Mouse (Mus musculus) embryo, embryonic 10.5 days (tissue): ENCODE measurements around the gene Fbxo47.

Experiments used
- DNase-seq: peaks from one replicate; pipeline ENCODE4 v3.0.0-alpha.2; 2015; ENCODE audit warnings: low spot score

Fbxo47 gene

DNA sequence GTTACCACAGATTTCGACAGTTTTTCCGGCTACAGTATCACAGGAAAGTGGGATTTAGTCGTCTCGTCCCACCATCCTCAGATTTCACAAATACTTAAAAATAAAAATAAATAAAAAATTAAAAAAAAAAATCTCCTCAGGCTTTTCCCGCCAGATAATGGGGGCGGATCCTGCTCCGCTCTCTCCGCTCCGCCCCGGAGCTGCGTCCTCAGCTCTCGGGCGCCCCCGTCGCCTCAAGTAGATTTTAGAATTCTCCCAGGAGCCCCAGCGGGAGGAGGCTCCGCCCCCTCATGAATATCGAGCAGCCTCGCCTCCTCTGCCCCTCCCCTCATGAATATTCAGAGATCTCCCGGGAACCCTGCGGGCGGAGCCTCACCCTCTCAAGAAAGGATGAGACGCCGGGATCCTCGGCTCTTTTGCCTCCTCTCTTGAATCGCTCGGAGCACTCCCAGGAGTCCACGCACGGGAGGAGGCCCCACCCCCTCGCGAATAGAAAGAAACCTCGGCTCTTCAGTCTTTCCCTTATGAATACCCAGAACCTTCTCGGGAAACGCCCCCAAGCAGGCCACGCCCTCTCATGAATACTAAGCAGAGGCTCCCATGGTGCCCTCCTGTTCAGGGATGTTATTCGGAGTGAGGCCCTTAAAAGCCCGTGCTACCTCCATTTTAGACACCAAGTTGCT is at the start of gene Fbxo47:
Fbxo47 (minus strand) TSS at position 237 of the 683 bp plus-strand sequence.
- peak; percentile 99 for DNase-seq

DNA sequence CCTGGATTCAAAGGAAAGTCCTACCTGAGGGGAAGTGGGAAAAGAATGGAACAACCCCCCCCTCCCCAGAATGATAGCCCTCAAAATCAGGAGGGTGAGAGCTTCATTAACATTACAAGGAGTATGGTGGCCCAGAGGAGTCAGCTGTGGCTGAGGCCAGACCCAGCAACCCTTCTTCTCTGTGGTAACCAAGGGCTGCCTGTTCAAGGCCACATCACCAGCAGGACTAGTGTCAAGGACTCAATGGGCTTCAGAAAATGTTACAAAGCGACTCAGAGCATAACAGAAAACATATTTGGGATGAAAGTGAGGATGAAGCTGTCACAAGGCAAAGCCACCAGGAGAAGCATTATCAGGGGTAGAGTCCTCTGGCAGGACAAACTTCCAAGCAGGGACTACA is 49.6 kb upstream of the Fbxo47 start:
- DNase-seq = no peak

DNA sequence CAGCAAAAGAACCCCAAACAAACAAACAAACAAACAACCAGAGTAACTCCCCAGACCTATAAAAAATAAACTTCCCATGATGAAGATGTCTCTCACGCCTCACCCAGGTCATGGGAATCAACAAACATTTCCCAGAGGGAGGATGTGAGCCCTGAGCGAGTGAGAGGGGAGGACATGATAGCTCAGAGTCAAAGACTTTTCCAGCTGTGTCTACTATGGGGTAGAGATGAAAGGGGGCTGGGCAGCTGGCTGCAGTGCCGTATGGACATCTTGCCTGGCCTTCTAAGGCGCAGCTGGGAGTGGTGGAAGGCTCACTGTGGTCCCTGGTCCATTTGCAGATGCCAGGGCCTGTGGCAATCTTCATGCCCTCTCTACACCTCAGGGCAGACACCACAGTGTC is 45.0 kb upstream of the Fbxo47 start:
- DNase-seq = no peak

DNA sequence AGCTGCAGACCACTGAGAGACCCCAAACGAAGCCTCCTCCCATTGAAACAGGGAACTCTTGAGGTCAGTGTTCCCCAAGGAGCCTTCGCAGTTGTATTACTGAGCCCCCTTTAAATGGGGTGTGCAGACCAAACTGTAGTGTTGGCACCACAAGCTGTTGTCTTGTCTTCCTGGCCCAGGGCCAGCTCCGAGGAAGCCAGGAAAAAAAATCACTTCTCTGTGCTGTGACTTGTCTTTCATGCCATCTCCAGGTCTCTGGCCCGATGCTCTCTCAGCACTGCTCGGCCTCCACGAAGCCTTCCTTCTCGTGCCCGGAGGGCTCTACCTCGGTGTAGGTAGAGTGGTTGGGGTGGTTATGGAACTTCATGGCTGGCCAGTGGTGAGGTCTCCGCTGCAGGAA is 40.3 kb upstream of the Fbxo47 start:
- DNase-seq = no peak

DNA sequence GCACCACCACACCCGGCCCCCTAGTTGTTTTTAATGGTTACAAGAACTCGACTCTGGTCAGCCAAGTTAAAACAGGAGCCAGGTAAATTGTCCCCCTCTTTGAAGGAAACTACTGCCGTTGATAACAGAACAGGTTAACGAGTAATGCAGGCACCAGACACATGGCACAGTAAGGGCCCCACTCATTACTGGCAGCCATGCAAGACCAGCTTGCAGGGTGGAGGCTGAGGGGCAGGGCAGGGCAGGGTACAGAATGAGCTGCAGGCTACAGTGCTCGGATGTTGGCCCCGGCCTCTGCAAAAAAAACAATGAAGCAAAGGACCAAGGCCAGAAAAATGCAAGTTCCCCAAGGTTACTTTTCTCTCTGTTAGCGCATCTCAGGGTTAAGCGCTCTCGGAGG is 39.7 kb upstream of the Fbxo47 start:
- DNase-seq = no peak

DNA sequence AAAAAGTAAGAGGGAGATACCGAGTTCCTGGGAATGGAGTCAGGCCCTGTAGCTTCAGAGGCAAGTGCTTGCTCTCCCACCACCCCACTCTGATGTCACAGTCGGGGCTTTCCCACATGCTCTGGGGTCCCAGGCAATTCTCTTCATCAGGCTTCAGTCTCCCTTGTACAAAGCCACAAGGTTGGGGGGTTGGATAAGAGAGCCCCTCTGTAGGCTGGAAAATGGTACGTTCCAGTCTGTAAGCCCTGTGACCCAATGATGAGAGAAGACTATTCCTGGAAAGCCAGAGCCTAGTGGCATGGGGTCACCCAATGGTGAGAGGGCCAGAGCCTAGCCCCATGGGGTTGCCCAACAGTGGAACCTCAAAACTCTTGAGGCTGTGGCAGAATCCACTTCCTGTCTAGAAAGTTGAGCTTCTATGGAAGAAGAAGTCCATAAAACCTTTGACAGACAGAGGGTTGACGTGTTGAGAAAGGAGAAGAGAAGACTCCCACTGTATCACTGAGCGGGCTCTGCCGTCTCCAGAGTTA is 32.1 kb upstream of the Fbxo47 start:
- DNase-seq = no peak

DNA sequence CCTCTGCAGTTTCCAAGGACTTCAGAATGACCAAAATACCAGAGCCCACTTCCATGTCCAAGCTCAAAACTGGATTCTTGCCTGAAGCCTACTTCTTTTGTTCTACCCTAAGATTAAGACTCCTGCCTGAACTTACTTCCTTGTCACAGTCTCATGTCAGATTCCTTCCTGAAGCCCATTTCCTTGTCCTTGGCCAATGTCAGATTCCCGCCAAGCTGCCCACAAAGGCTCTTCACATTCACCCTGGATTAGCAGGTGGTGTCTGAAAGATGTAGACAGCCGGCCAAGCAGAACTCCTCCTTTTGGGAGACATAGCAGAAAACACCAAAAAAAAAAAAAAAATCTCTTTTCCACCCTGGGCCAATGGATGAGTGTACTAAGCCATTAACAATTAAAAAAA is 31.5 kb upstream of the Fbxo47 start:
- no peak for DNase-seq

DNA sequence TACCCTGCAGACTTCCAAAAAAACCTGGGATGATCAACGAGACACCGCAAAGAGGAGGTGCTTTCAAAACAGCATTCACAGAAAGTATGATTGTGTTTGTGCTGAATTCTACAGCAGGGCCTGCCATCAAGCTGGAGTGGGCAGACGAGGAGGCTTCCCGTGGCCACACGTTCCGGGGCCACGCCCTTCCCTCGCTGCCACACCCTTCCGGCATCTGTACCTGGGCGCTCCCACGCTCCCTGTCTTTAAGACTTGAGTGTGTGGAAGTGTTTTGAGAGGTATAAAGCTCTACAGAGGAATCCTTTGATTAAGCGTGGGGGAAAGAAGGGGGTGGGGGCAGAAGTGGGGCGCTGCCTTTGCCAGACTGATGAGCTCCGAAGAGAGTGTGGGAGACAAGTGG is 29.2 kb upstream of the Fbxo47 start:
- DNase-seq = no peak

DNA sequence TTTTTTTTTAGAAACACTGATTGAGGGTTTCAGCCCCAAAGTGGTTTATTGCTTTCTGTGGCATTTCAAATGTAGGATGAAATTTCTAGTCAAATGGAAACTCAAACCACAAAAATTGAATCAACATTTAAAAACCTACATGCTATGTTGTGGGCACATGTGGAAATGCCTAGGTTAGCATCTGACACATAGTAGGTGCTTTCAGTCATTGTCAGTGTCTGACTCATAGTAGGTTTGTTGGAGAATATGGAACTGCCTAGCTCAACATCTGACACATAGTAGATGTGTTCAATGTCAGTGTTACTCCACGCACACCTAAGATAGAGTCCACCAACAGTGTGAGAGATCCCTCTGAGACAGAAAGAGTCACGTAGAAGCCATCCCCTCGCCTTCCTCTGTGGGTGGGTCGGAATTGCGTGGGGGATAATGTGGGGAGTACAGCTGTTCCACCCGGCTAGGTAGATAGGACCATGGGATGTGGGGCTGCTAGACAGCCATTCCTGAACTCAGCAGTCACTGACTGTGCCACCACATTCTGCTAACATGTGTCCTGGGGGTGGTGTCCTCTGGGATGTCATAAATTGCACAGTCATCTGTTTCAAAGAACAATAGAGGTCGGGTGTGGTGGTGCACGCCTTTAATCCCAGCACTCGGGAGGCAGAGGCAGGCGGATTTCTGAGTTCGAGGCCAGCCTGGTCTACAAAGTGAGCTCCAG is 24.8 kb upstream of the Fbxo47 start:
- DNase-seq = no peak

DNA sequence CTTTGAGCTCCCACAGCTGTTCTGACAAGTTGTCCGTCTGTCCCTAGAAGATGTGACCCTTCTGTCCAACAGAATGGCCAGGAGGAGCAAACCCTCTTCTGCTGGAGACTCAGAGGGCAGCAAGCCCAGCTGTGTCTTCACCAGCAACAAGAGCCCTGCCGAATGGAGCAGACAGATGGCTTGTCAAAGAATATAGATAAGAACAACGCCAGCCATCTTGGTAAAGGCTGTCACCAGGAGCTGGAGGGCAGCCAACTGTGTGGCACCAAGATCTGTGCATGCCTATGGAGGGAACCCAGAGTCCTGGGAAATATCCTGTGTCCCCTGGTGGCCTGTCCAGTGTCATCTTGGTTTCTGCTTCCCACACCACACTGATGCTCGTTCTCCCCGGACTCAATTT is 24.0 kb upstream of the Fbxo47 start:
- DNase-seq = no peak

DNA sequence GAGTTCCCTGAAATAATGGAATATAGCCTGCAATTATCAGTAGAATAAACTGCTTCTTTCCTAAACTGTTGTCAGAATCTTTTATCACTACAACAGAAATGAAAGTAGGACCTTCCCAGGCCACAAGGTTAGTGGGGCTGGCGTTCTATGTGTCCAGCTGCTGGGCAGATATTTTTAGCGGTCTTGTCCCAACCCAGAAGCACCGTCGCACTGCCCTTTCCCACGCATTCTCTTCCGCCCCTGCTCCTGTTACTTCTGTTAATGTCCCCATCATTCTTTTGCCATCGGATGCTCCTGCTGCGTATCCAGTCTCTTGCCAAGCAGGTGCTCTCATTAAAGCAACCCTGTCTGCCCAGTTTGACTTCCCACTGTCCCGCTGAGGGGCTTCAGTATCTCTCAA is 23.0 kb upstream of the Fbxo47 start:
- no peak for DNase-seq

DNA sequence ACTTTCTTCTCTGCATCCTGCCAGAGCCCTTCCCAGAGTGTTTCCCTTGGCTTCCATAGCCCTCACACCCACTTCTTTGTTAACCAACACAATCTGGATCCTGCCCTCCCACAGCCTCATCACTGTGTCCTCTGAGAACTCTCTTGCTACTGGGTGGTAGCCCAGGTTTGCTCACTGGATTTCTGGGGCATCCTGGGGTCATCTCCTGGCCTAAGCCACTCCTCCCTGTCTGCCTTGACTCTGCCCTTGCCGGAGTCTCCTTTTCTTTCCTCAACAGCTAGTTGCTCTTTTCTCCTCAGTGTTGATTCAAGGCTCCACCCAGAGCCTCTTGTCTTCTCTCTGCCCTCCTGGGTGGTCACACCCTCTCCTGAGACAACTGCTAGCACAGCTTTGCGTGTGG is 22.0 kb upstream of the Fbxo47 start:
- no peak for DNase-seq

DNA sequence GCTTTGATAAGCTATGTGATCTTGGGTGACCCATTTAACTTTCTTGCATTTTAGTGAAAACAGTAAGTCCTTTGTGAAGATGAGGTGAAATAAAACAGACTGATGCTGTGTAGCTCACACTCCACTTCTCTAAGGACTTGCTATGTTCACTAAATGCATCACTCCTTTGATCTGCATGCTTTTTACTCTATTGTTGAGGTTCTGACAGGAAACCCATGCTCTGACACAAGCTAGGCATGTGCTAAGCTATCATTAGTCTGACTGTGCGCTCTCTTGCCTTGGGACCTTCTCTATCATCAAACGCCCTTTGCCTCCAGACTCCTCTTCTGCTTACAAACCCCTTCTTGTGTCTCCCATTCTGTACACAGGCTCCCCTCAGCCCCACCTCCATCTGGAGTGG is 21.6 kb upstream of the Fbxo47 start:
- no peak for DNase-seq

DNA sequence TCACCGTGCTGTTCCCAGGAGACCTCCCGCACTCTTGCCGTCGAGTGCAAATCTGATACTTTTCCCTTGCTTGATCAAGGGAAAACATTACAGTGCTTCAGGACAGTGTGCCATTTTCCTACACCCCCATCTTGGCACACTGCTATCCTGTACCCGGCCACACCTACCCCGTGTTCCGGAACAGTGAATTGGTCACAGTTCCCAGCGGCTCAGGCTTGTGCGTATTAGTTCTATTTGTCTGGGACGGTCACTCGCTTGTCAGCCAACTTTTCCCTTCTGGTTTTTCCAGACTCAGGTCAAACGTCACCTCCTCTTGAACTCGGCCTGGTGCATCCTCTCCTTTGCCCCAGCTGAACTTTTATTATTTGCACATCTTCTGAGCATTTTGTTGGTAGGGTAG is 20.8 kb upstream of the Fbxo47 start:
- no peak for DNase-seq

DNA sequence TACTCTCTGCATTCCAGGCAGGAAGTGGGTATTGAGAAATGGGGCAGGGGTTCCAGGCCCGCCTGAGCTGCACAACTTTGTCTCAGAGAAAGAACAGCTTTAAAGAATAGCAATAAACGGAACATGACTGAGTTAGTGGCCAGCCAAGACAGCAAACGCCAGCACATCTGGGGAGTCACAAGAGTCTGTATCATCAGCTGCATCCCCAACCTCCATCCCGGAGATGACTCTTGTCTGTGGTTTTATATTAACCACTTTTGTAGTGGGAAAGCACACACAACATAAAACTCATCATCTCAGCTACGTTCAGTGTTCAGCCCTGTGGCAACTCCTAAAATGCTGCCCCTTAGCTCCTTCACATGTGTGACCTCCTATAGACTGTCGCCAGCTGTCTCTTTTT is 17.9 kb upstream of the Fbxo47 start:
- DNase-seq = no peak

DNA sequence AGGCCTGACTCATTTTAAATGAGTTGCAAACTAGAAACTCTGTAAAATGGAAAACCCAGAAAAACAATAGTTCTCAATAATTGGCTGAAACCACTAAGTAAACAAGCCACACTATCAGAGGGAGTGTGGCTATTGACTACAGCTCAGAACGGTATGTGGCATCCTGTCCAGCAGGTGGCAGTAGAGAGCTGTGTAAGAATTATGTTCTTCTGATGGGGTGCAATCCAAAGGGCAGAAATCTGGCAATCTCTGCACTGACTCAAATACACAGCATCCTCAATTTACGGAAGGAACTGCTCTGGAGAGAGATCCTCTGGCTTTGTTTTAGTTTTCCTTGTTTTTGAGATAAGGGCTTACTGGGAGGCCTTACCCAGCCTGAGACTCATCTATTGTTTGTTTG is 15.9 kb upstream of the Fbxo47 start:
- peak; percentile 95 for DNase-seq

DNA sequence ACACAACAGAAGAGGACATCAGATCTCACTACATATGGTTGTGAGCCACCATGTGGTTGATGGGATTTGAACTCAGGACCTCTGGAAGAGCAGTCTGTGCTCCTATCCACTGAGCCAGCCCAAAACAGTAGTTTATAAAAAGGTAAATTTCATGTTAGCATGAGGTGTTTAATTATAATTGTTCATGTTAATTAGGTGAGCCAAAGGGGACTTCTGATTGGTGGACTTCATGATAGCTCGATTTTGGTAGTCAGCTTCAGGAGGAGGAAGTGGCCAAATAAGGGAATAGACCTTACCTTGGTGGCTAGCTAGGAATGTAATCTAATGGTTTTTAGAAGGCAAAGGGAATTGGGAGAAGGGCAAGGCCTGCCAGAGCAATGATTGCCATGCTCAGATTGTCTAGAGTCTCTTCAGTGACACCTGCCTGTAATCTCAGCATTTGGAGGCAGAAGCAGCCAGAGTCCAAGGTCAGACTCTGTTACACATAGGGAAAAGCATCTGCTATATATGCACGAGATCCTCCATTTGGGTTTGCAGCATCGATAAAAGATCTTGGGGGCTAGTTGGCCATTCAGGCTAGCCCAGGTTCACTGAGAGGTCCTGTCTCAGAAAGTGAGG is 13.7 kb upstream of the Fbxo47 start:
- DNase-seq = no peak

DNA sequence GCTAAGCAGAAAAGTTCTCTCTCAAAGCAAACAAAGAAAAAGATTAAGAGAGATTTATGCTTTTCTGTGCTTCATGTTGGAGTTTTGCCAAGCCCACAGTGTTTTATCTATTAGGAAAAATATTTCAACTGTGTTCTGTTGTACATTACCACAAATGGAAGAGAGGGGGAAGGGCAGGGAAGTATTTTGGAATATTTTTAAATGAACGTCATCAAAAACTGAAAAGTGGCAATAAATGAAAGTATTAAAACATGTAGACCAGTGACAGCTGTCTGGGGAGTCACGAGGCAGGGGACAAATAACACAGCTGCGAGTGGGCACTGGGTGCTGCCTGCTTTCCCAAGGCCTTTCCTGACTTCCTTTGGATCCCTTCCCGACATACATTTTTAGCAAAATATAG is 12.7 kb upstream of the Fbxo47 start:
- no peak for DNase-seq

DNA sequence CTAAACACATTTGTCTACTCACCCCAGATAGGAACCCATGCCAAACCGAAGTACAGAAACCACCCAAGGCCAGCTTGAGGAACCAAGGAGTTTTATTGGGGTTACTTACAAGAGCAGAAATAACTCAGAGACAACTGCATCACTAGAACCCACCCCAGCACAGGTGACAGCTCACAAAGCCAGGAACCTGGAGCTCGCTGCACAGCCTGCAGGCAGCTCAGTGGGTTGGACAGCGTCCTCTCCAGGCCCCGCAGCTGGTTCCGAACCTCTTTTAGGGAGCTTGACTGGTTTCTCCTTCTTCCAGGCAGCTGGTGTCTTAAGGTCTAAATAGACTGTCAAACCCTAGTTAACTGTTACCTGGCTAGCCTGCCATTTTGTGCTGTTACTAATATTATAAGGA is 7.9 kb upstream of the Fbxo47 start:
- DNase-seq = no peak

DNA sequence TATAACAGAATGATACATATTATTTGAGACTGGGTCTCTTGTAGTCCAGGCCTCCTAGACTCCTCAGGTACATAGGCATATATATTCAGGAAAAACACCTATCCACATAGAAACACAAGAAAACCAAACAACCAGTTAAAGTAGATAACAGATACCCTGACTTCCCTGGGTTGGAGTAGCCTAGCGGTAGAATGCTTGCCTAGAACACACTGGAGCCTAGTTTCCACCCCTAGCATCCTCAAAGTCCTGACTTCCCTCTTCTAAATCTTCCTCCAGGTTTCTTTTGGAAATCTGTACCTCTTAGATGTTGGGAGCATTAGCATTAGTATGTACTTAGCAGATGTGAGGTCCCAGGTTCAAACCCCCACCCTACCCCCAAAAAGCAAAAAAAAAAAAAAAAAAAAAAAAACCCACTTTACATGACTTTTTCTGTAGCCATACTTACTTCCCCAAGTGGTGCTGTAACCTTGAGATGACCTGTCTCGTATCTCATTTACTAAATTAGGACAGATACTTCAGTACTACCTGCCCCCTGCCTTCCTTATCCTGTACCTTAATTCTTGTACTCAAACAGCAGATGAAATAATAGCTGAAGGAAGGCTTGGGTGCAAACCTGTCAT is 1.5 kb upstream of the Fbxo47 start:
- DNase-seq = no peak

DNA sequence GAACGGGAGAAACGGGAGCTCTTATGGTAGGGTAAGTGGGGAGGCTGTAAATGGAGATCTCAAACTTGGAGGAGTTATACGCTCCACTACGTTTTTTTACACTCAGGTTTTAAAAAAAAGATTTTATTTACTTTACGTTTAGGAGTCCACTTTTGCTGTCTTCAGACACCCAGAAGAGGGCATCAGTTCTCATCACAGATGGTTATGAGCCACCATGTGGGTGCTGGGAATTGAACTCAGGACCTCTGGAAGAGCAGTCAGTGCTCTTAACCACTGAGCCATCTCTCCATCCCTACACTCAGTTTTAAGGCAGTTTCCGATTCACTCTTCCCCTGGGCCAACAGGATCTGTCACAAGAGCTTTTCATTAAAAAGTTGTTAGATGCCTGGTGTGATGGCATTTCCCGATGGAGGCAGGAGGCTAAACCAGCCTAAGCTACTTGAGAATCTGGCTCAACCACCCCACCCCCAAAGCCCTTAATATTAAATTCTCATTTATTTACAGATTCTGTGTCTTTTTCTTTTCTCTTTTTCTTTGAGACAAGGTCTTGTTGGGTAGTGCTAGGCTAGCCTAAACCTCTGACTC is 739 bp upstream of the Fbxo47 start:
- DNase-seq = no peak

DNA sequence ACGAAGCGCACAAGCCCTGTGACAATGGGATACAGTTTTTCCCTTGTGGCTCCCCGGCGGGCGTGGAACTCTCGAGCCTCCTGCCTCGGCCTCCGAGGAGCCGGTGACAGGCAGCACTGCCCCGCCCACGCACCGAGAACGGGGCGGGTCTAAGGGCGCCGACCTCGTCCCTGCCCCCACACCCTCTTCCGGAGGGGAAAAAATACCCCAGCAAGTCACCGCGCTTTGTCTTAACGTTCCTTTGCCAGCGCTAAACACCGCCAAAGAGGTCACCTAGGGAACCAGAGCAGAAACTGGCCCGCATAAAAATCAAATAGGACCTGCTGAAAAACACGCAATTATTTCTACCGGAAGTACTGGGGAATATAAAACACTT is 424 bp downstream of the Fbxo47 start:
- peak; percentile 79 for DNase-seq

DNA sequence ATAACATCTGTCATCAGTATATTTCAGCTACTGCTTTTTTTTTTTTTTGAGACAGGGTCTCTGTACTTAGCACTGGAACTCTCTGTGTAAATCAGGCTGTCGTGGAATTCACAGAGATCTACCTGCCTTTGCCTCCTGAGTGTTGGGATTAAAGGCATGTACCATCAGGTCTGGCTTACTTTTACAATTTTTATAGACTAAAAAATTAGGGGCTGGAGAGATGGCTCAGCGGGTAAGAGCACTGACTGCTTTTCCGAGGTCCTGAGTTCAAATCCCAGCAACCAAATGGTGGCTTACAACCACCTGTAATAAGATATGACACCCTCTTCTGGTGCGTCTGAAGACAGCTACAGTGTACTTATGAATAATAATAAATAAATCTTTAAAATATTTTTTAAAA is 3.6 kb downstream of the Fbxo47 start:
- no peak for DNase-seq
